Mouse (Mus musculus) kidney, postnatal 10 days (tissue): Measurements from ENCODE around the gene Nacad.
A peak's percentile ranks its signal among the peaks of the same experiment; 100 is the strongest.

Source experiments
- DNase-seq: peaks from one replicate; pipeline ENCODE4 v3.0.0; 2021; ENCODE audit warnings: mixed read lengths

The Nacad gene

DNA sequence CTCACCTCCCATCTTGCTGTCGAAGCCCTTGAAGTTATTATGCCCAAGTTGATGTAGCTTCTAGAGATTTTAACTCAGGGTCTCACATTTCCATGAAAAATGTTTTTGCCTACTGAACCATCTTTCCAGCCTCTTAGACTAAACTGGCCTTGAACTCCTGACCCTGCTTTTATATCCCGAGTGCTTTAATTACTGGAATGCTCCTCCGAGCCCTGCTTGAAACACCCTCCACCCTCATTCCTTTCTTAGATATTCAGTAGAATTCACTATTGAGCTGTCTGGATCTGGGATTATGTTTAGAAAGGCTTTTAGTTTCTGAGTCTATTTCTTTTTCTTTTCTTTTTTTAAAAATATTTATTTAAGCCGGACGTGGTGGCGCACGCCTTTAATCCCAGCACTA, 26.5 kb downstream of the Nacad start:
- DNase-seq = no peak

DNA sequence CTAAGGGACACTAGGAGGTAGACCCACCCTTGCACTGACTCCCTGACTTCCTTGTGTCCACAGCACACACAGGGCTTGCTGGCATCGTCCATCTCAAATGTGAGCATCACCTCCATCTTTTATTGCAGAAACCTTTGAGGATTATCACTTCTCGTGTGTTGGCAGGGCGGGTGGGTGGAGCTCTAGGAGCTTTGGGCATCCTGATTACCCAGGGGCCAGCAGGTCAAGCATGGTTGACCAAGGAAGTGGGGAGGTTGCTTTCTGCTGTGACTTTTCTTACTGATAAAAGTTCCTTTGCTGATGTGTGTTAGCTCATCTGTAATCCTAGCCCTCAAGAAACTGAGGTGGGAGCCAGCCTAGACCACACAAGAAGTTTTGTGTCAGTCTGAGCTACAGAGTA, 29.7 kb downstream of the Nacad start:
- no peak for DNase-seq

DNA sequence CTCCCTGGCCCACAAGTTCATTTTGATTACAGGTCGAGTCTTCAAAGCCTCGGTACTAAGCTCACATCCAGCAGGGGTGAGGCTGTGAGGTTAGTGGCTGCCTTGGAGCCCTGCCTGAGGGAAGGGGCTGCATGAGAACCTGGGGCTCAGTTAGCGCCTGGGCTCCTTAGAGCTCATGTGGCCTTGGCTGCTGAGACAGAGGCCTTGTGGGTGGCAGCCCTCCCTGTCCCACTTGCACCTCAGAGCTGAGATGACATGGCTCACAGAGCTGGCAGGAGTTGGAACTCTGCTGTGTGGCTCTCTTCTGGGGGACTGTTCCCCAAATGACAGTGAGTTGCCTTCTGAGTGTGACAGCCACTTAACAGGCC, 36.5 kb downstream of the Nacad start:
- no peak for DNase-seq

DNA sequence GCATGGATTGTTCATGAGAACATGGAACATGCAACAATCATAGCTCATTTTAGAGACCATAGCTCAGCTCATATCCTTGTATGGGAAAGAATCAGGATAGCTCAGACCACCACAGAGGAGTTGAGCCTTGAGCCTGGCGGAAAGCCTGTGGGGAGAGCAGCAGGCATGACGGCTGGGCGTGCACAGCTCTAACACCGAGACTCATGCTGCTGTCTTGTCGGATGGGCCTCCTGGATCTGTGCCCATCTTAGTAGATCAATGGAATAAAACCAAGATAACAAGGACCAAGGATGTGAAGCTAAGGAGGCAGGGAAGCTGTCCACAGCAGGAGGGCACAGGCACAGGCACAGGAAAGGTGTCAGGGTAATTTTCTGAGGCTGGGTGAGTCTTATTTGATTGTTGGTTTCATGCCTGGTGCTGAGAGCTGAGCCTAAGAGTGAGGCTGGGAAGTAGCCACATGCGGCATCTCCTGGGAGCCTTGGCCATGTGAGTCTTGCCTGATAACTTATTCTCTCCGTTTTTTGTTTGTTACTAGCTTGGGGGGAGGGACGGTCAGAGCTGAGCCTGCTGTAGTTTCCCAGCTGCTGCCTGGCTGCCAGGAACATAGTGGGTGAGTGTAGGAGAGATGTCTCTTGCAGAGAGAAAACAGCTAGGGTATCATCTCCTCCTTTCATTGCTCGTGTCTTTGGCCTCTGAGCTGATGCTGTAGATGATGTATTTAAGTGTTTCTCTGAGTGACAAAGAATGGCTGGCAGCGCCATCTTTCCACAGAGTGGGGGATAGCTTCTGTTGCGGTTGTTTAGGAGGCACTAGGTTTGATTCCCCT, 37.1 kb downstream of the Nacad start:
- DNase-seq = peak; percentile 36

DNA sequence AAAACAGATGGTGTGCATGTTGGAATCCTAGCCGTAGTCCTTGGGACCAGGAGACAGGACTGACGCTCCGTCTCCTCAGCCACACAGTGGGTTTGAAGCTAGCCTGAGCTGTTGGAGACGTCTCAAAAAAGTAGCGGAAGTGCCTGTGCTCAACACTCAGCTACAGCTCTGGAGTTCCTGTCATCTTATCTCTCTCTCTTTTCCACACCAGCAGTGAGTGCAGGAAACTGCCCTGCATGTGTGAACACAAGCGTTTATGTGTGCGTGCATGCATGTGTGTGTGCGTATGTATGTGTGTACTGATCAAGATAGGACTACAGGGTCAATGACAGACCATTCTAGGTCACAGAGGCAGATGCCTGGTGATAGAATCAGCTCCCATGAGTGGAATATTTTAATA, 37.9 kb downstream of the Nacad start:
- DNase-seq = no peak

DNA sequence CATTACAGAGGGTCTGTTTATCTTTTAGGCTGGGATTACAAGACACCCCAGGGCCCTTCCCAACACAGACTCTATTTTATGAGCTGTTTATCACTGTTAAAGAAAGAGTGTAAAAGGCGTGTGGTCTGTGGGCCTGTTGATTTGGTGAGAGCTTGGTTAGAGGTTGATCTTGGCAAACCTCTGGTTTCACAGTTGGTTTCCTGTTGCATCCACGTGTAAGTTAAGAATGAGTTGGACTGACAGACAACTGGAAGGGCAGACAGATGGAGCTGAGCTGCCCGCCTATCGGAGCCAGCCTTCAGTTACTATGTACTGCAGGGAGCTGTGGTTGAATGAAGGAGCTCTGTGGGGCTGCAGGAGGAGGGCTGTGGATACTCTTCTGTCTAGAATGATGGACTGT, 39.4 kb downstream of the Nacad start:
- no peak for DNase-seq

DNA sequence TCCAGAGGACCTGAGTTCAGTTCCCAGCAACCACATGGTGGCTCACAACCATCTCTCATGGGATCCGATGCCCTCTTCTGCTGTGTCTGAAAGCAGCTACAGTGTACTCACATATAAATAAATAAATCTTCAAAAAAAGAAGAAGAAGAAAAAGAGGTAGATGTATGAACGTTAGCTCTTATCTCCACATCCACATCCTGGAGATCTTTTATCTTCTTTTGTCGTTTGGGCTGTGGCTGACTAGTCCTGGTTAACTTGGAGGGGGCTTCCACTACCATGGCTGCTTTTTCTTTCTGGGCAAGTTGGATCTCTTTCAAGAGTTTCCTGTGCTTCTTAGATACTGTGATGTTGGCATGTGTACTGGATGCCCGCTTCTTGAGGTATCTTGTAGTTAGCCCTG, 42.7 kb downstream of the Nacad start:
- DNase-seq = no peak

DNA sequence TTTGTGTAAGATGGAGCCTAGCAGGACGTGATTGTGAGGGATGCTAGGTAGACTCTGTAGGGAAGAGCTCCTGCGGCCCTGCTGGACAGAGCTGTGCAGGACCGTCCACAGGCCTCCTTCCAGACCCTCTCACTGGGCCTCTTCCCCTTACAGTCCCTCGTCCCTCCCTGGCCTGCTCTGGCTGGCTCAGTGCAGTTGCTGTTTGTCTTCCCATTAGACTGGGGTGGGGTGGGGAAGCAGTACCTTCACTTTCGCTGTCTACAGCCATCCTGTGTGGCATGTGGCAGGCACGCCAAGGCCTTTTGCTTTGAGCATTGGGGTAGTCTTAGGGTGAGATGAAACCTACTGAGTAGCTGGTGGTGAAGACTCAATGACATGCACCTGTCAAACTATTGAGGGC, 43.5 kb downstream of the Nacad start:
- peak; percentile 28 for DNase-seq

DNA sequence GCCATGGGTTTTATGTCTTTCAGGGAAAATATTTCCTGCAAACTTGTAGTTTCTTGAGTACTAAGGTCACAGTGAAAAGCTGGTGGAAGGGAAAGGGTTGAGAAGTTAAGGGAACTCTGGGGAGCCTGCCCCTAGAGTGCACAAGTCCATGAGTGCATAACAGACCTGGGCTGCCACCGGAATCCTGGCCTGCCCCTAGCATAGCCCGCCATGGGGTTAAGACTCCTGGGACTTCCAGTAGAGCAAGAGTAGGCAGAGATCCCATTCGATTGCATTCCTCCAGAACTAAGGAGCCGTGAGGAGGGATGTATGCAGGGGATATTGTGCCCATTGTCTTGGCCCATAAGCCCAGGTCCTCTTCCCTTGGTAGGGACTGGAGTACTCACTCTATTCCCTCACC, 44.4 kb downstream of the Nacad start:
- peak; percentile 44 for DNase-seq

DNA sequence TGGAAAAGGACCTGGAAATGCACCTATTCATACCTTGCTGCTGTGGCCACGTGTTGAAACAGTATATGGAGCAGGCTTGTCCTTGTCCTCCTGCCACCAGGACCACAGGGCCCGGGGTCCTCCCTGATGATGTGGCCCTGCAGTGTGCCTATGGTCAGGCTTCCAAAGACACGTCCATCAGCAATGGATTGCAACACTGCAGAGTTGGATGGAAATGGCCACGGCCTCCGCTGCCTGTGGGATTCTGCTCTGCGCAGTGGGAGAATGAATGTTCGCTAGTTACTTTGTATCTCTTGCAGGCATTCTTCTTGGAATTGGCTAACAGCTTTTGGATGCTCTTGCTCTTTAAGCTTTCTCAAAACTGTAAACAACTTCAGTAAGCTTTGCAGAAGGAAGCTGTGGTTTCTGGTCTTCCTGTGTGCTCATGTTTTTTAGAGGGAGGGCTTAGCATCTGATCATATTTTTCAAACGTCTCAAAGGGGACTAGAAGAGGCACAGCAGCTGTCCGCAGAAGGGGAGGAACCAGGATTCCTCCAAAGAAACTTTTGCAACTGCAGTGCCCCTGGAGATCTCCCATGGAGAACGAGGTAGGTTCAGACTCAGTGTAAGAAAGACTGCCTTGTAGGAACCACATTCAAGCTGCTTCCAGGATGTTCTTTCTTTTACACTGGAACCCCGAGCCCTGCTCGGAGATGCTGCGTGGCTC, 45.0 kb downstream of the Nacad start:
- DNase-seq = peak; percentile 49

DNA sequence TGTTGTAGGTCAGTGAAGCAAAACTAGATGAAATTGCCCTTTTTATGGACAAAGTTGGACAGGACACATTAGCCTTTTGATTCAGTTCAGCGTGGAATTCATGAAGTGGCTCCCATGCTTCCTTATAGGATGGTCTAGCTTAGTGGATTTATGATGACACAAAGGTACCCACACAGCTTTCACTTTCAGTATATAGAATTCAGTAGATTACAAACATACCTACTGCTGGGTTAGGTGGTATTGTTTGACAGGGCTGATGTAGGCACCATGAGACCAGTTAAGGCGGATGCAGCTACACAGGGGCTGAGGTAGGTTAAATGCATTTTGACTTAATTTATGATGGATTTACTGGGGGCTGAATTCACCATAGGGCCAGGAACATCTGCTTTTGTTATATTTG, 45.9 kb downstream of the Nacad start:
- DNase-seq = no peak

DNA sequence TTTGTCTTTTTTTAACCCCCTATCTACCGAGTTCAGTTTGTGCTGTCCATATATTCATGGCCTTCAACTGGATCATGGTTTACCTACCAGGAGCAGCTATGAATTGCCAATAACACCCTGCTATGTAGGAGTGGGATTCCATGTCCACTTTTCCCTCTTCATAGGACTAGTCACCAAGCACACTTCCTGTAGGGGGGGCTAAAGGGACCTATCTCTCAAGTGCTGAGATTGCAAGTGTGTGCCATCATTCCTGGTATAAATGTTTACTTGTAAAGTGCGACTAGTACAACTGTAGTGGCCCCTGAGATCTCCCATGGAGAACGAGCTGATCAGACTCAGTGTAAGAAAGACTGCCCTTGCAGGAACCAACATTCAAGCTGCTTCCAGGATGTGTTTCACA, 47.6 kb downstream of the Nacad start:
- no peak for DNase-seq

DNA sequence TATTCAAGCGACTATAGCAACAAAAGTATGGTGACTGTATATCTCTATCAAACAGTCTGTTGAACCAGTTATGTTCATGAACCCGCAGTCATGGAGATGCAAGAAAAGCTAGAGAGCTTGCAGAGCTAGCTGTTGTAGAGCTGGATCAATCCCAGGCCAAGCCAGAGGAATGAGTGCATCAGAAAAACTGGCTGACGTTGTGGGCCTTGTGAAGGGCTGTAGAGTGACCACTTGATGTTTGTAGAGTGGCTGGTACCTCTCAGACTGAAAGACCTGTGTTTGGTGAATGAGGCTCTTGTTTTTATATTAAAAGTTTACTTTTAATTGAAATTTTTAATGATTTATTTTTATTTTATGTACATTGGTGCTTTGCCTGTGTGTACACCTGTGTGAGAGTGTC, 55.7 kb downstream of the Nacad start:
- DNase-seq = no peak

DNA sequence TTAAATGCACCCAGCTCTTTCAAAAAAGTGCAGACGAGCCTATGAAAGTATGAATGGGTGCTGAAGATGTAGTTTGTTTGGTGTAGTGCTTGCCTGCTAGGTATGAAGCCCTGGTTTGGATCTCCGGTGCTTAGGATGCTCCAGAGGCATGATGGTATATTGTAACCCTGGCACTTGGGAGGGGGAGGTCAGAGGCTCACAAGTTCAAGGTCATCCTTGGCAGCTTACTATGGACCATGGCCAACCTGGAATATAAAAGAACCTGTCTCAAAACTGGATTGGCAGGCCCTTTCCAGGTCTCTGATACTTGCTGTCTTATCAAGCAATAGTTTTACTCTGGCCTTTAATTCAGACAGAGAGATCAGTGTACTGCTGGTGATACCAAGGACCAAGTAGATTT, 56.1 kb downstream of the Nacad start:
- no peak for DNase-seq
